Mouse (Mus musculus): ENCODE data around the gene Runx2. TPM values are rescaled to one million over a fixed set of nuclear protein-coding genes. Genes with fewer than 3 reads are reported as not detected.

The Runx2 gene
- polyA plus RNA-seq, 1 experiment from 2014 or later, result 0.23 TPM

GRCm38 (mm10) chr17:44518156-44518555, 296.4 kb downstream of the Runx2 start:
- Histone ChIP-seq H3K27me3 (no peaks in the 10 kb centered on the region), H3K27ac (no peak overlapping the region), H3K9me3 (replicated peaks) (no peaks in the 10 kb centered on the region), H3K9ac (no peak overlapping the region), H3K4me3 (no peak overlapping the region), H3K4me1 (replicated peaks) (no peaks in the 10 kb centered on the region), H3K4me2 (no peak overlapping the region), H3K36me3 (no peaks in the 10 kb centered on the region)
- WGBS, result 89% methylated on average over 6 of the region's 6 CpGs
- no peak for ATAC-seq (replicated peaks; ENCODE audit: insufficient number of reproducible peaks, insufficient read depth, low FRiP score, low read depth)

- Histone ChIP-seq H3K27ac (no peak overlapping the region), H3K9ac (no peak overlapping the region), H3K9me3 (replicated peaks) (no peaks in the 10 kb centered on the region), H3K27me3 (no peaks in the 10 kb centered on the region), H3K4me2 (no peak overlapping the region), H3K4me3 (no peak overlapping the region), H3K36me3 (no peaks in the 10 kb centered on the region), H3K4me1 (replicated peaks) (no peaks in the 10 kb centered on the region)
- ATAC-seq (replicated peaks; ENCODE audit: insufficient number of reproducible peaks, insufficient read depth, low FRiP score, low read depth), result no peak
- WGBS, result 56% methylated on average over 7 of the region's 7 CpGs
Measured at GRCm38 (mm10) chr17:44508198-44508715, 306.3 kb downstream of the Runx2 start.

GRCm38 (mm10) chr17:44507741-44508140, 306.9 kb downstream of the Runx2 start:
- no peaks in the 10 kb centered on the region for H3K9me3 ChIP-seq (replicated peaks)
- no peaks in the 10 kb centered on the region for H3K36me3 ChIP-seq
- no peak overlapping the region for H3K9ac ChIP-seq
- H3K4me1 ChIP-seq (replicated peaks), result no peaks in the 10 kb centered on the region
- no peak overlapping the region for H3K4me2 ChIP-seq
- no peaks in the 10 kb centered on the region for H3K27me3 ChIP-seq
- no peak overlapping the region for H3K4me3 ChIP-seq
- 80% methylated on average over 3 of the region's 3 CpGs for WGBS
- no peak for ATAC-seq (replicated peaks; ENCODE audit: insufficient number of reproducible peaks, insufficient read depth, low FRiP score, low read depth)
- no peak overlapping the region for H3K27ac ChIP-seq

- Histone ChIP-seq H3K27ac (no peak overlapping the region), H3K4me3 (no peak overlapping the region), H3K27me3 (no peaks in the 10 kb centered on the region), H3K9ac (no peak overlapping the region), H3K9me3 (replicated peaks) (no peaks in the 10 kb centered on the region), H3K36me3 (no peaks in the 10 kb centered on the region), H3K4me1 (replicated peaks) (no peaks in the 10 kb centered on the region), H3K4me2 (no peak overlapping the region)
- 77% methylated on average over 3 of the region's 3 CpGs for WGBS
- ATAC-seq (replicated peaks; ENCODE audit: insufficient number of reproducible peaks, insufficient read depth, low FRiP score, low read depth), result no peak
Measured at GRCm38 (mm10) chr17:44506524-44506923, 308.1 kb downstream of the Runx2 start.

- no peak for ATAC-seq (replicated peaks; ENCODE audit: insufficient number of reproducible peaks, insufficient read depth, low FRiP score, low read depth)
- WGBS, result 89% methylated on average over 10 of the region's 10 CpGs
- H3K36me3 ChIP-seq, result no peaks in the 10 kb centered on the region
- no peak overlapping the region for H3K4me3 ChIP-seq
- no peak overlapping the region for H3K27ac ChIP-seq
- no peaks in the 10 kb centered on the region for H3K27me3 ChIP-seq
- no peaks in the 10 kb centered on the region for H3K9me3 ChIP-seq (replicated peaks)
- no peaks in the 10 kb centered on the region for H3K4me1 ChIP-seq (replicated peaks)
- no peak overlapping the region for H3K4me2 ChIP-seq
- H3K9ac ChIP-seq, result no peak overlapping the region
Measured at GRCm38 (mm10) chr17:44504794-44505317, 309.7 kb downstream of the Runx2 start.

- 86% methylated on average over 5 of the region's 5 CpGs for WGBS
- Histone ChIP-seq H3K27ac (no peak overlapping the region), H3K4me3 (no peak overlapping the region), H3K9ac (no peak overlapping the region), H3K9me3 (replicated peaks) (no peaks in the 10 kb centered on the region), H3K4me2 (no peak overlapping the region), H3K4me1 (replicated peaks) (no peaks in the 10 kb centered on the region), H3K27me3 (no peaks in the 10 kb centered on the region), H3K36me3 (no peaks in the 10 kb centered on the region)
- no peak for ATAC-seq (replicated peaks; ENCODE audit: insufficient number of reproducible peaks, insufficient read depth, low FRiP score, low read depth)
Measured at GRCm38 (mm10) chr17:44502176-44502575, 312.4 kb downstream of the Runx2 start.

GRCm38 (mm10) chr17:44500306-44500899, 314.2 kb downstream of the Runx2 start:
- H3K4me2 ChIP-seq, result no peak overlapping the region
- peaks cover 4% of the 10 kb centered on the region for H3K27me3 ChIP-seq
- no peaks in the 10 kb centered on the region for H3K4me1 ChIP-seq (replicated peaks)
- no peaks in the 10 kb centered on the region for H3K36me3 ChIP-seq
- no peaks in the 10 kb centered on the region for H3K9me3 ChIP-seq (replicated peaks)
- ATAC-seq (replicated peaks; ENCODE audit: insufficient number of reproducible peaks, insufficient read depth, low FRiP score, low read depth), result no peak
- H3K27ac ChIP-seq, result no peak overlapping the region
- no peak overlapping the region for H3K9ac ChIP-seq
- WGBS, result 62% methylated on average over 11 of the region's 11 CpGs
- H3K4me3 ChIP-seq, result no peak overlapping the region

- 40% methylated on average over 11 of the region's 11 CpGs for WGBS
- Histone ChIP-seq H3K36me3 (no peaks in the 10 kb centered on the region), H3K27ac (no peak overlapping the region), H3K9me3 (replicated peaks) (no peaks in the 10 kb centered on the region), H3K27me3 (no peaks in the 10 kb centered on the region), H3K4me1 (replicated peaks) (no peaks in the 10 kb centered on the region), H3K4me3 (no peak overlapping the region), H3K4me2 (no peak overlapping the region), H3K9ac (no peak overlapping the region)
- no peak for ATAC-seq (replicated peaks; ENCODE audit: insufficient number of reproducible peaks, insufficient read depth, low FRiP score, low read depth)
Measured at GRCm38 (mm10) chr17:44490164-44490794, 324.3 kb downstream of the Runx2 start.

- H3K27me3 ChIP-seq, result no peaks in the 10 kb centered on the region
Measured at GRCm38 (mm10) chr17:44489346-44489745, 325.3 kb downstream of the Runx2 start.

GRCm38 (mm10) chr17:44487514-44488244, 326.9 kb downstream of the Runx2 start:
- H3K9me3 ChIP-seq (replicated peaks), result no peaks in the 10 kb centered on the region
- no peaks in the 10 kb centered on the region for H3K27me3 ChIP-seq
- no peaks in the 10 kb centered on the region for H3K36me3 ChIP-seq
- no peak overlapping the region for H3K27ac ChIP-seq
- H3K9ac ChIP-seq, result no peak overlapping the region
- H3K4me1 ChIP-seq (replicated peaks), result no peaks in the 10 kb centered on the region
- H3K4me3 ChIP-seq, result no peak overlapping the region
- no peak overlapping the region for H3K4me2 ChIP-seq
- no peak for ATAC-seq (replicated peaks; ENCODE audit: insufficient number of reproducible peaks, insufficient read depth, low FRiP score, low read depth)
- WGBS, result 76% methylated on average over 10 of the region's 10 CpGs

More at GRCm38 (mm10) chr17:44489346-44489745, 325.3 kb downstream of the Runx2 start:
- Histone ChIP-seq H3K4me3 (no peak overlapping the region), H3K9ac (no peak overlapping the region), H3K4me2 (no peak overlapping the region), H3K4me1 (replicated peaks) (no peaks in the 10 kb centered on the region), H3K36me3 (no peaks in the 10 kb centered on the region), H3K9me3 (replicated peaks) (no peaks in the 10 kb centered on the region), H3K27ac (no peak overlapping the region)
- ATAC-seq (replicated peaks; ENCODE audit: insufficient number of reproducible peaks, insufficient read depth, low FRiP score, low read depth), result no peak
- 84% methylated on average over 6 of the region's 6 CpGs for WGBS

- no peaks in the 10 kb centered on the region for H3K27me3 ChIP-seq
- H3K36me3 ChIP-seq, result no peaks in the 10 kb centered on the region
- ATAC-seq (replicated peaks; ENCODE audit: insufficient number of reproducible peaks, insufficient read depth, low FRiP score, low read depth), result no peak
- WGBS, result 79% methylated on average over 5 of the region's 5 CpGs
- no peak overlapping the region for H3K9ac ChIP-seq
- no peak overlapping the region for H3K4me2 ChIP-seq
- no peaks in the 10 kb centered on the region for H3K9me3 ChIP-seq (replicated peaks)
- no peaks in the 10 kb centered on the region for H3K4me1 ChIP-seq (replicated peaks)
- H3K4me3 ChIP-seq, result no peak overlapping the region
- no peak overlapping the region for H3K27ac ChIP-seq
Measured at GRCm38 (mm10) chr17:44485337-44485736, 329.3 kb downstream of the Runx2 start.
